ENCODE assay signal across 8 mouse cellular contexts in genomic region chr11:53858058-53858760, GRCm38 (mm10). TPM values are rescaled to one million over a fixed set of nuclear protein-coding genes. Genes with fewer than 3 reads are reported as not detected.
DNase-seq lines count a peak whose midpoint lies in the region; ATAC-seq and TF ChIP-seq lines count a peak whose summit lies in the region.

No protein-coding gene starts in this region.

- no peak overlapping the region for H3K27ac ChIP-seq in heart, embryonic 12.5 days (ENCODE audit: poor library complexity, severe bottlenecking)
- H3K27ac ChIP-seq in intestine, embryonic 16.5 days (ENCODE audit: low read length) = no peak overlapping the region
- H3K27ac ChIP-seq in small intestine, adult 2 months (ENCODE audit: insufficient read depth, low read depth, low read length) = peak overlapping the region; percentile 83

- DNase-seq in heart, adult 8-10 months (ENCODE audit: low spot score) = no peak
- DNase-seq in layer of hippocampus, adult 8-10 months (ENCODE audit: low spot score in 2 of 2) = no peak
- no peak for DNase-seq in adrenal gland, adult 18-20 months (ENCODE audit: low spot score in 2 of 2)

- ATAC-seq in heart, embryonic 12.5 days (ENCODE audit: insufficient number of reproducible peaks, low FRiP score) = no peak
- no peak for ATAC-seq in megakaryocyte, adult 5-6 weeks (ENCODE audit: poor library complexity, severe bottlenecking)
- ATAC-seq in intestine, embryonic 16.5 days = no peak

- TF ChIP-seq CTCF in small intestine, adult 2 months (IDR thresholded peaks at IDR 0.05; ENCODE audit: extremely low read depth, insufficient read length, insufficient replicate concordance, low read depth, low read length) = no peak

- no peaks in the 10 kb centered on the region for H3K36me3 ChIP-seq in heart, embryonic 12.5 days
- no peaks in the 10 kb centered on the region for H3K36me3 ChIP-seq in megakaryocyte, embryonic 14.5 days (replicated peaks; ENCODE audit: low read length)
- no peaks in the 10 kb centered on the region for H3K36me3 ChIP-seq in intestine, embryonic 16.5 days (ENCODE audit: control insufficient read depth, insufficient read depth, low read length)
- H3K36me3 ChIP-seq in small intestine, adult 2 months (ENCODE audit: control insufficient read depth, insufficient read depth, low read length) = no peaks in the 10 kb centered on the region

- H3K9ac ChIP-seq in heart, embryonic 12.5 days = no peak overlapping the region
- peak overlapping the region; percentile 80; the same call in 1 of the 2 replicates for H3K9ac ChIP-seq in intestine, embryonic 16.5 days (ENCODE audit: low read depth, low read length)

- 78% methylated on average over 6 of the region's 6 CpGs for WGBS in heart, embryonic 12.5 days
- WGBS in intestine, embryonic 16.5 days = 87% methylated on average over 6 of the region's 6 CpGs
- 13% methylated on average over 6 of the region's 6 CpGs for WGBS in small intestine, adult 2 months

- H3K4me1 ChIP-seq in heart, embryonic 12.5 days (replicated peaks) = 0 out of 2 replicates have a peak, but pooled peaks cover 2% of the 10 kb centered on the region
- peaks cover 26% of the 10 kb centered on the region for H3K4me1 ChIP-seq in megakaryocyte, embryonic 14.5 days
- H3K4me1 ChIP-seq in intestine, embryonic 16.5 days (ENCODE audit: control insufficient read depth, insufficient read depth, low read length) = peaks cover 14% of the 10 kb centered on the region
- H3K4me1 ChIP-seq in small intestine, adult 2 months (ENCODE audit: control insufficient read depth, insufficient read depth, insufficient read length, low read length) = peaks cover 7% of the 10 kb centered on the region

- peaks cover 13% of the 10 kb centered on the region for H3K27me3 ChIP-seq in heart, embryonic 12.5 days (replicated peaks)
- H3K27me3 ChIP-seq in megakaryocyte, embryonic 14.5 days (replicated peaks) = peaks cover 6% of the 10 kb centered on the region
- H3K27me3 ChIP-seq in intestine, embryonic 16.5 days (replicated peaks; ENCODE audit: control insufficient read depth, insufficient read depth, low read length) = no peaks in the 10 kb centered on the region
- no peaks in the 10 kb centered on the region for H3K27me3 ChIP-seq in small intestine, adult 2 months (ENCODE audit: control insufficient read depth, insufficient read depth, low read length)

- H3K9me3 ChIP-seq in heart, embryonic 12.5 days (replicated peaks) = no peaks in the 10 kb centered on the region
- H3K9me3 ChIP-seq in megakaryocyte, embryonic 14.5 days = no peaks in the 10 kb centered on the region
- no peaks in the 10 kb centered on the region for H3K9me3 ChIP-seq in intestine, embryonic 16.5 days (ENCODE audit: control insufficient read depth, low read length)

- TF ChIP-seq POLR2A in small intestine, adult 2 months (IDR thresholded peaks at IDR 0.05; ENCODE audit: low read depth, low read length) = no peak

- peak overlapping the region; percentile 64; the same call in 1 of the 2 replicates for H3K4me3 ChIP-seq in heart, embryonic 12.5 days
- H3K4me3 ChIP-seq in megakaryocyte, embryonic 14.5 days (replicated peaks) = peak overlapping the region; percentile 90
- no peak overlapping the region for H3K4me3 ChIP-seq in intestine, embryonic 16.5 days (ENCODE audit: low read length)
- H3K4me3 ChIP-seq in small intestine, adult 2 months (ENCODE audit: low read depth, low read length) = peak overlapping the region; percentile 97

- peak overlapping the region; percentile 93 for H3K4me2 ChIP-seq in heart, embryonic 12.5 days
- peak overlapping the region; percentile 81 for H3K4me2 ChIP-seq in intestine, embryonic 16.5 days (ENCODE audit: low read depth, low read length)

RNA-seq across cellular contexts. Expression of gene Gm12216, which starts 0.8 kb away (rescaled TPM):
- polyA plus RNA-seq in heart, embryonic 12.5 days (2016; fragmentation: Nextera tagmentation; extraction: Ambion mirVana) = 0.19 and 0.27 TPM in 2 replicates
- 1 to 10 TPM; 1.2 to 3.0 (median 2.1) TPM for total RNA-seq in heart, adult 8-10 months (2022)
- polyA plus RNA-seq in megakaryocyte, embryonic 14.5 days (2012; ENCODE audit: insufficient read depth, low replicate concordance) = not detected in 2 replicates
- 0.25 and 0.84 TPM in 2 replicates for total RNA-seq in megakaryocyte, adult 5-6 weeks (2015)
- 0.70 TPM in 1 of 2 replicates, not detected in the other for total RNA-seq in megakaryocyte, adult 5-6 weeks (2017)
- 1.7 and 2.4 TPM in 2 replicates for polyA plus RNA-seq in intestine, embryonic 16.5 days (2015; fragmentation: Nextera tagmentation; extraction: Ambion mirVana)
- 5.8 and 12.4 TPM in 2 replicates for polyA plus RNA-seq in small intestine, adult 2 months (2012; rRNA removed)
- 10 to 100 TPM in 1 of 4 experiments, 1 to 10 TPM in 3; 6.0 to 12.4 (median 8.1) TPM for total RNA-seq in layer of hippocampus, adult 8-10 months (2022)
- total RNA-seq in adrenal gland, adult 18-20 months (2021) = 1 to 10 TPM; 5.2 to 6.1 TPM

RNA-seq across cellular contexts. Expression of gene Slc22a5, which starts 33.3 kb away (rescaled TPM):
- polyA plus RNA-seq in heart, embryonic 12.5 days (2016; fragmentation: Nextera tagmentation; extraction: Ambion mirVana) = 8.9 and 9.6 TPM in 2 replicates
- total RNA-seq in heart, adult 8-10 months (2022) = 10 to 100 TPM; 19.8 to 26.2 (median 23.5) TPM
- polyA plus RNA-seq in megakaryocyte, embryonic 14.5 days (2012; ENCODE audit: insufficient read depth, low replicate concordance) = 2.7 and 4.7 TPM in 2 replicates
- total RNA-seq in megakaryocyte, adult 5-6 weeks (2015) = 4.7 and 5.5 TPM in 2 replicates
- 4.6 and 6.6 TPM in 2 replicates for total RNA-seq in megakaryocyte, adult 5-6 weeks (2017)
- polyA plus RNA-seq in intestine, embryonic 16.5 days (2015; fragmentation: Nextera tagmentation; extraction: Ambion mirVana) = 13.7 and 18.1 TPM in 2 replicates
- polyA plus RNA-seq in small intestine, adult 2 months (2012; rRNA removed) = 22.1 and 44.2 TPM in 2 replicates
- 10 to 100 TPM; 11.4 to 13.4 (median 12.1) TPM for total RNA-seq in layer of hippocampus, adult 8-10 months (2022)
- 10 to 100 TPM; 38.9 to 63.4 TPM for total RNA-seq in adrenal gland, adult 18-20 months (2021)
